Mouse (Mus musculus): Measurements from ENCODE around the gene Nrcam.

Nrcam gene

GRCm38 (mm10) chr12:44481415-44481814, 152.7 kb downstream of the Nrcam start:
- Histone ChIP-seq H3K27me3 (ENCODE audit: insufficient read depth, low read length) (no peaks in the 10 kb centered on the region), H3K4me1 (replicated peaks; ENCODE audit: low read depth, low read length) (0 out of 2 replicates have a peak, but pooled peaks cover 3% of the 10 kb centered on the region), H3K9me3 (ENCODE audit: low read length) (0 out of 2 replicates have a peak, but pooled peaks cover 7% of the 10 kb centered on the region), H3K4me3 (replicated peaks; ENCODE audit: low read length) (no peak overlapping the region), H3K36me3 (ENCODE audit: insufficient read depth, low read length) (no peaks in the 10 kb centered on the region)
- no peak for TF ChIP-seq NANOG (IDR thresholded peaks at IDR 0.05; ENCODE audit: borderline replicate concordance, low read length)
- no peak for TF ChIP-seq POU5F1 (IDR thresholded peaks at IDR 0.05; ENCODE audit: borderline replicate concordance, low read length)
- no peak for TF ChIP-seq CTCF (conservative IDR thresholded peaks at IDR 0.05; ENCODE audit: low read length)

DNA sequence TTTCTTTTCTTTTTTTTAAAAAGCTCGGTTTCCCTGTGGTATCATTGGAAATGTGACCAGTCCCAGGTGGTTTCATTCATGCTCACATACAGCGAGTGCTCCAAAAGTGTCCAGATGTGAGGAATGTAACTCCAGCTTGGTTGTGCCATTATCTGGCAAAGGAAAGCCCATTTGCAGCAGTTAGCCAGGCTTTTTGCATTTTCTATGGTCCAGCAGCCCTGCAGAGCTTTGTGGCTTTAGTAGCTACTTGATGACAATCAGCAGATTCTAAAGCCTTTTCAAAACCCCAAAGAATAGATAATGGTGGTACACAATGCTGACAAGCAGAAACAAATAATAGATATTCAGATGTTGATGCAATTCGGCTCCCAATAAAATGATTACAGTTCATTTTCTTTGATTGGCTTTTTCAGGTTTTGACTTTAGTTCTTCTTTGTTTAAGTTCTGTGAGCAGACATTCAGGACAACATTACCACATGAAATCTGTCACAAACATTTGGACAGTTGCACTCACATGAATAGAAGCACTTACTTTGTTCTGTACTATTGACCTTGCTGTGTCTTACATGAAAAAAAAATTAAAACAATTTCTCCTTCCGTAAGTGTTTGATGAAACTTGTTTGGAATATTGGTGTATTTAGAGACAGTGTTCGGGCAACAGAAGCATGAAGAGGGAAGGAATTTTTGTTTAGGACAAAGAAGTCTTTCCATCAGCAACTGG, 164.2 kb downstream of the Nrcam start:
- TF ChIP-seq POU5F1 (IDR thresholded peaks at IDR 0.05; ENCODE audit: borderline replicate concordance, low read length) (no peak), CTCF (conservative IDR thresholded peaks at IDR 0.05; ENCODE audit: low read length) (no peak), NANOG (IDR thresholded peaks at IDR 0.05; ENCODE audit: borderline replicate concordance, low read length) (peak; percentile 95)
- Histone ChIP-seq H3K9me3 (ENCODE audit: low read length) (no peaks in the 10 kb centered on the region), H3K27me3 (ENCODE audit: insufficient read depth, low read length) (no peaks in the 10 kb centered on the region), H3K4me3 (replicated peaks; ENCODE audit: low read length) (no peak overlapping the region), H3K36me3 (ENCODE audit: insufficient read depth, low read length) (no peaks in the 10 kb centered on the region), H3K4me1 (replicated peaks; ENCODE audit: low read depth, low read length) (peaks cover 7% of the 10 kb centered on the region)

GRCm38 (mm10) chr12:44497762-44498161, 169.1 kb downstream of the Nrcam start:
- Histone ChIP-seq H3K27me3 (ENCODE audit: insufficient read depth, low read length) (no peaks in the 10 kb centered on the region), H3K36me3 (ENCODE audit: insufficient read depth, low read length) (no peaks in the 10 kb centered on the region), H3K4me1 (replicated peaks; ENCODE audit: low read depth, low read length) (peaks cover 5% of the 10 kb centered on the region), H3K9me3 (ENCODE audit: low read length) (no peaks in the 10 kb centered on the region), H3K4me3 (replicated peaks; ENCODE audit: low read length) (no peak overlapping the region)
- TF ChIP-seq NANOG (IDR thresholded peaks at IDR 0.05; ENCODE audit: borderline replicate concordance, low read length) (no peak), POU5F1 (IDR thresholded peaks at IDR 0.05; ENCODE audit: borderline replicate concordance, low read length) (no peak), CTCF (conservative IDR thresholded peaks at IDR 0.05; ENCODE audit: low read length) (no peak)

- TF ChIP-seq NANOG (IDR thresholded peaks at IDR 0.05; ENCODE audit: borderline replicate concordance, low read length) = no peak
- TF ChIP-seq CTCF (conservative IDR thresholded peaks at IDR 0.05; ENCODE audit: low read length) = no peak
- no peak for TF ChIP-seq POU5F1 (IDR thresholded peaks at IDR 0.05; ENCODE audit: borderline replicate concordance, low read length)
Observed at GRCm38 (mm10) chr12:44498872-44499271, 170.2 kb downstream of the Nrcam start.

GRCm38 (mm10) chr12:44501807-44502487, 173.3 kb downstream of the Nrcam start:
- no peak overlapping the region for H3K4me3 ChIP-seq (replicated peaks; ENCODE audit: low read length)
- H3K4me1 ChIP-seq (replicated peaks; ENCODE audit: low read depth, low read length) = no peaks in the 10 kb centered on the region
- no peak for TF ChIP-seq NANOG (IDR thresholded peaks at IDR 0.05; ENCODE audit: borderline replicate concordance, low read length)
- TF ChIP-seq POU5F1 (IDR thresholded peaks at IDR 0.05; ENCODE audit: borderline replicate concordance, low read length) = no peak
- TF ChIP-seq CTCF (conservative IDR thresholded peaks at IDR 0.05; ENCODE audit: low read length) = no peak
- no peaks in the 10 kb centered on the region for H3K9me3 ChIP-seq (ENCODE audit: low read length)
- no peaks in the 10 kb centered on the region for H3K27me3 ChIP-seq (ENCODE audit: insufficient read depth, low read length)
- no peaks in the 10 kb centered on the region for H3K36me3 ChIP-seq (ENCODE audit: insufficient read depth, low read length)

More at GRCm38 (mm10) chr12:44498872-44499271, 170.2 kb downstream of the Nrcam start:
- H3K4me3 ChIP-seq (replicated peaks; ENCODE audit: low read length) = no peak overlapping the region
- no peaks in the 10 kb centered on the region for H3K36me3 ChIP-seq (ENCODE audit: insufficient read depth, low read length)
- H3K4me1 ChIP-seq (replicated peaks; ENCODE audit: low read depth, low read length) = no peaks in the 10 kb centered on the region
- H3K27me3 ChIP-seq (ENCODE audit: insufficient read depth, low read length) = no peaks in the 10 kb centered on the region
- H3K9me3 ChIP-seq (ENCODE audit: low read length) = no peaks in the 10 kb centered on the region

GRCm38 (mm10) chr12:44503737-44504136, 175.1 kb downstream of the Nrcam start:
- TF ChIP-seq CTCF (conservative IDR thresholded peaks at IDR 0.05; ENCODE audit: low read length) (no peak), NANOG (IDR thresholded peaks at IDR 0.05; ENCODE audit: borderline replicate concordance, low read length) (no peak), POU5F1 (IDR thresholded peaks at IDR 0.05; ENCODE audit: borderline replicate concordance, low read length) (no peak)
- Histone ChIP-seq H3K27me3 (ENCODE audit: insufficient read depth, low read length) (no peaks in the 10 kb centered on the region), H3K36me3 (ENCODE audit: insufficient read depth, low read length) (no peaks in the 10 kb centered on the region), H3K9me3 (ENCODE audit: low read length) (no peaks in the 10 kb centered on the region), H3K4me3 (replicated peaks; ENCODE audit: low read length) (no peak overlapping the region), H3K4me1 (replicated peaks; ENCODE audit: low read depth, low read length) (no peaks in the 10 kb centered on the region)

DNA sequence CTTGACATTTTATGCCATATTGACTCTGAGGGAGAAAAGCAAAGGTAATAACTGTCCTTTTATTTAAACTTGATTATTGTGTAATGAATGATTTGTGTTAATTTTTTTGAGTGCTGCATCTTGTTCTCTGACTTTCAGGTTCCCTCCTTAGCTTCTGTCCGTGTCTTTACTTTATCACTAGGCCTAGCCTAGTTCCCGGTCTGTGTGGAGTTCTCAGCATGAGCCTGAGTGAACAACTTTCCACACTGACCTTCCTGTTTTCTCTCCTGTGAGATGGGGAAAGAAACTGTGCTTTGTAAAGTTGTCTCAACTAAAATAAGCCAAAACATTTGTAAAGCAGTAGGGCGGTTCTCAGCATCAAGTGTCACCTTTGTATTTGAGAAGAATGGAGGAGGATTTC, 179.9 kb downstream of the Nrcam start:
- H3K27me3 ChIP-seq (ENCODE audit: insufficient read depth, low read length) = no peaks in the 10 kb centered on the region
- H3K4me1 ChIP-seq (replicated peaks; ENCODE audit: low read depth, low read length) = no peaks in the 10 kb centered on the region
- TF ChIP-seq NANOG (IDR thresholded peaks at IDR 0.05; ENCODE audit: borderline replicate concordance, low read length) = no peak
- no peak for TF ChIP-seq POU5F1 (IDR thresholded peaks at IDR 0.05; ENCODE audit: borderline replicate concordance, low read length)
- TF ChIP-seq CTCF (conservative IDR thresholded peaks at IDR 0.05; ENCODE audit: low read length) = no peak
- no peaks in the 10 kb centered on the region for H3K9me3 ChIP-seq (ENCODE audit: low read length)
- no peak overlapping the region for H3K4me3 ChIP-seq (replicated peaks; ENCODE audit: low read length)
- no peaks in the 10 kb centered on the region for H3K36me3 ChIP-seq (ENCODE audit: insufficient read depth, low read length)

DNA sequence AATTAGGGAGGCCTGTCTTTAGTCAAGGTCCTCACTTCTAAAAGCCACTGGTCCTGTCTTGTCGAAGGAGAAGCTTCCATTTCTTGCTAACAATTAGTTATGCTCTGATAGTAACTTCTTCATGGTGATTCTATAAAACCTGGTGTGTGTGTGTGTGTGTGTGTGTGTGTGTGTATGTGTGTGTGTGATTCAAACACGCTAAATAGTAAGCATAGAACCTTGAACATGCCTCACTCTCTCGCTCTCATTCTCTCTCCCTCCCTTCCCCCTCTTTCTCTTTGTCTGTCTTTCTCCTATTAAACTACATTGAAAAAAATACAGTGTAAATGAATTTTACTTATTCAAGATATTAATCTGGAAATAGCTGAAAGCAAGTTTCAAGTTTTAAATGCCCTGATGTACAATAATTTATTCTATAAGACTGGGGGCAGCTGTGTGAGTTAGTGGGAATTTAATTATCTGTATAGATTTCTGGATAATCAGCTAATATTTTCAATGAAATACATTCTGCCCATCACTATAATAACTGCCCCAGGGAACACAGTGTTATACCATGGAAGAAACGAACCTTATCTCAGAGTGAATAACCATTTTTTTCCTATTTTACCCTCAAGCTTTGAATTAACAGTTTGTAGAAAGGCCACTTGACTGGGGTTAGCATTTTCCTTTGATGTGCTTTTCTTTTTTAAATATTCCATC, 180.9 kb downstream of the Nrcam start:
- H3K27me3 ChIP-seq (ENCODE audit: insufficient read depth, low read length) = no peaks in the 10 kb centered on the region
- H3K4me3 ChIP-seq (replicated peaks; ENCODE audit: low read length) = no peak overlapping the region
- no peaks in the 10 kb centered on the region for H3K4me1 ChIP-seq (replicated peaks; ENCODE audit: low read depth, low read length)
- H3K36me3 ChIP-seq (ENCODE audit: insufficient read depth, low read length) = no peaks in the 10 kb centered on the region
- no peak for TF ChIP-seq CTCF (conservative IDR thresholded peaks at IDR 0.05; ENCODE audit: low read length)
- no peak for TF ChIP-seq POU5F1 (IDR thresholded peaks at IDR 0.05; ENCODE audit: borderline replicate concordance, low read length)
- TF ChIP-seq NANOG (IDR thresholded peaks at IDR 0.05; ENCODE audit: borderline replicate concordance, low read length) = no peak
- H3K9me3 ChIP-seq (ENCODE audit: low read length) = no peaks in the 10 kb centered on the region
